Mouse (Mus musculus): ENCODE results near the gene Supt6. TPM values are rescaled to one million over a fixed set of nuclear protein-coding genes. Genes with fewer than 3 reads are reported as not detected.

The Supt6 gene
- polyA plus RNA-seq, 1 experiment, result 73.4 TPM

GRCm38 (mm10) chr11:78260489-78261258, 14.9 kb upstream of the Supt6 start:
- TF ChIP-seq CTCF (IDR thresholded peaks at IDR 0.05; ENCODE audit: low read depth, low read length) (no peak), EP300 (IDR thresholded peaks at IDR 0.05; ENCODE audit: insufficient read depth, low read depth, low read length) (no peak), POLR2A (IDR thresholded peaks at IDR 0.05; ENCODE audit: insufficient read depth, low read length) (no peak)
- Histone ChIP-seq H3K4me3 (ENCODE audit: low read depth, low read length) (no peak overlapping the region), H3K9ac (ENCODE audit: low read depth, poor library complexity, severe bottlenecking) (no peak overlapping the region), H3K27me3 (ENCODE audit: control insufficient read depth, insufficient read depth, low read length, poor library complexity, severe bottlenecking) (no peaks in the 10 kb centered on the region; the same call in 1 of the 2 replicates), H3K4me1 (ENCODE audit: control insufficient read depth, insufficient read depth, low read length) (no peaks in the 10 kb centered on the region), H3K9me3 (replicated peaks; ENCODE audit: control insufficient read depth, insufficient read depth, low read length, poor library complexity, severe bottlenecking) (no peaks in the 10 kb centered on the region), H3K27ac (ENCODE audit: insufficient read depth, low read length) (no peak overlapping the region), H3K36me3 (ENCODE audit: control insufficient read depth, insufficient read depth, low read length, poor library complexity, severe bottlenecking) (peaks cover 24% of the 10 kb centered on the region)

GRCm38 (mm10) chr11:78256618-78257017, 10.8 kb upstream of the Supt6 start:
- Histone ChIP-seq H3K4me1 (ENCODE audit: control insufficient read depth, insufficient read depth, low read length) (no peaks in the 10 kb centered on the region), H3K27me3 (ENCODE audit: control insufficient read depth, insufficient read depth, low read length, poor library complexity, severe bottlenecking) (no peaks in the 10 kb centered on the region; the same call in 1 of the 2 replicates), H3K36me3 (ENCODE audit: control insufficient read depth, insufficient read depth, low read length, poor library complexity, severe bottlenecking) (peaks cover 21% of the 10 kb centered on the region), H3K27ac (ENCODE audit: insufficient read depth, low read length) (no peak overlapping the region), H3K9ac (ENCODE audit: low read depth, poor library complexity, severe bottlenecking) (no peak overlapping the region), H3K9me3 (replicated peaks; ENCODE audit: control insufficient read depth, insufficient read depth, low read length, poor library complexity, severe bottlenecking) (no peaks in the 10 kb centered on the region), H3K4me3 (ENCODE audit: low read depth, low read length) (no peak overlapping the region)
- no peak for TF ChIP-seq POLR2A (IDR thresholded peaks at IDR 0.05; ENCODE audit: insufficient read depth, low read length)
- TF ChIP-seq CTCF (IDR thresholded peaks at IDR 0.05; ENCODE audit: low read depth, low read length), result no peak
- TF ChIP-seq EP300 (IDR thresholded peaks at IDR 0.05; ENCODE audit: insufficient read depth, low read depth, low read length), result no peak

- no peak for TF ChIP-seq CTCF (IDR thresholded peaks at IDR 0.05; ENCODE audit: low read depth, low read length)
- peak; percentile 84 for TF ChIP-seq POLR2A (IDR thresholded peaks at IDR 0.05; ENCODE audit: insufficient read depth, low read length)
- TF ChIP-seq EP300 (IDR thresholded peaks at IDR 0.05; ENCODE audit: insufficient read depth, low read depth, low read length), result no peak
- H3K4me3 ChIP-seq (ENCODE audit: low read depth, low read length), result peak overlapping the region; percentile 99
These were observed 1.9 kb upstream of the Supt6 start for GRCm38 (mm10) chr11:78247727-78248140.

GRCm38 (mm10) chr11:78247012-78247348, 1.2 kb upstream of the Supt6 start:
- Histone ChIP-seq H3K9ac (ENCODE audit: low read depth, poor library complexity, severe bottlenecking) (peak overlapping the region; percentile 80), H3K27me3 (ENCODE audit: control insufficient read depth, insufficient read depth, low read length, poor library complexity, severe bottlenecking) (no peaks in the 10 kb centered on the region), H3K4me3 (ENCODE audit: low read depth, low read length) (peak overlapping the region; percentile 59), H3K36me3 (ENCODE audit: control insufficient read depth, insufficient read depth, low read length, poor library complexity, severe bottlenecking) (peaks cover 3% of the 10 kb centered on the region; the same call in 1 of the 2 replicates), H3K9me3 (replicated peaks; ENCODE audit: control insufficient read depth, insufficient read depth, low read length, poor library complexity, severe bottlenecking) (no peaks in the 10 kb centered on the region), H3K4me1 (ENCODE audit: control insufficient read depth, insufficient read depth, low read length) (no peaks in the 10 kb centered on the region), H3K27ac (ENCODE audit: insufficient read depth, low read length) (peak overlapping the region; percentile 98)
- TF ChIP-seq EP300 (IDR thresholded peaks at IDR 0.05; ENCODE audit: insufficient read depth, low read depth, low read length) (no peak), CTCF (IDR thresholded peaks at IDR 0.05; ENCODE audit: low read depth, low read length) (no peak), POLR2A (IDR thresholded peaks at IDR 0.05; ENCODE audit: insufficient read depth, low read length) (no peak)

More at GRCm38 (mm10) chr11:78247727-78248140, 1.9 kb upstream of the Supt6 start:
- Histone ChIP-seq H3K9me3 (replicated peaks; ENCODE audit: control insufficient read depth, insufficient read depth, low read length, poor library complexity, severe bottlenecking) (no peaks in the 10 kb centered on the region), H3K36me3 (ENCODE audit: control insufficient read depth, insufficient read depth, low read length, poor library complexity, severe bottlenecking) (peaks cover 9% of the 10 kb centered on the region; the same call in 1 of the 2 replicates), H3K27ac (ENCODE audit: insufficient read depth, low read length) (peak overlapping the region; percentile 98), H3K4me1 (ENCODE audit: control insufficient read depth, insufficient read depth, low read length) (no peaks in the 10 kb centered on the region), H3K27me3 (ENCODE audit: control insufficient read depth, insufficient read depth, low read length, poor library complexity, severe bottlenecking) (no peaks in the 10 kb centered on the region), H3K9ac (ENCODE audit: low read depth, poor library complexity, severe bottlenecking) (peak overlapping the region; percentile 80)

GRCm38 (mm10) chr11:78246318-78247011, 678 bp upstream of the Supt6 start:
- peak overlapping the region; percentile 98 for H3K27ac ChIP-seq (ENCODE audit: insufficient read depth, low read length)
- peak overlapping the region; percentile 88; the same call in 1 of the 2 replicates for H3K4me3 ChIP-seq (ENCODE audit: low read depth, low read length)
- peak overlapping the region; percentile 80 for H3K9ac ChIP-seq (ENCODE audit: low read depth, poor library complexity, severe bottlenecking)
- no peaks in the 10 kb centered on the region for H3K4me1 ChIP-seq (ENCODE audit: control insufficient read depth, insufficient read depth, low read length)
- no peaks in the 10 kb centered on the region for H3K9me3 ChIP-seq (replicated peaks; ENCODE audit: control insufficient read depth, insufficient read depth, low read length, poor library complexity, severe bottlenecking)
- H3K27me3 ChIP-seq (ENCODE audit: control insufficient read depth, insufficient read depth, low read length, poor library complexity, severe bottlenecking), result no peaks in the 10 kb centered on the region
- H3K36me3 ChIP-seq (ENCODE audit: control insufficient read depth, insufficient read depth, low read length, poor library complexity, severe bottlenecking), result peaks cover 3% of the 10 kb centered on the region; the same call in 1 of the 2 replicates
- TF ChIP-seq CTCF (IDR thresholded peaks at IDR 0.05; ENCODE audit: low read depth, low read length) (no peak), POLR2A (IDR thresholded peaks at IDR 0.05; ENCODE audit: insufficient read depth, low read length) (no peak), EP300 (IDR thresholded peaks at IDR 0.05; ENCODE audit: insufficient read depth, low read depth, low read length) (no peak)

GRCm38 (mm10) chr11:78245261-78245626, 543 bp downstream of the Supt6 start:
- Histone ChIP-seq H3K9me3 (replicated peaks; ENCODE audit: control insufficient read depth, insufficient read depth, low read length, poor library complexity, severe bottlenecking) (no peaks in the 10 kb centered on the region), H3K27me3 (ENCODE audit: control insufficient read depth, insufficient read depth, low read length, poor library complexity, severe bottlenecking) (no peaks in the 10 kb centered on the region), H3K36me3 (ENCODE audit: control insufficient read depth, insufficient read depth, low read length, poor library complexity, severe bottlenecking) (peaks cover 6% of the 10 kb centered on the region), H3K4me3 (ENCODE audit: low read depth, low read length) (peak overlapping the region; percentile 88), H3K27ac (ENCODE audit: insufficient read depth, low read length) (no peak overlapping the region), H3K9ac (ENCODE audit: low read depth, poor library complexity, severe bottlenecking) (peak overlapping the region; percentile 77), H3K4me1 (ENCODE audit: control insufficient read depth, insufficient read depth, low read length) (no peaks in the 10 kb centered on the region)
- TF ChIP-seq CTCF (IDR thresholded peaks at IDR 0.05; ENCODE audit: low read depth, low read length) (no peak), EP300 (IDR thresholded peaks at IDR 0.05; ENCODE audit: insufficient read depth, low read depth, low read length) (no peak)

Data from ES-Bruce4 (cell line).